Mouse (Mus musculus) embryonic facial prominence, embryonic 11.5 days (tissue): ENCODE results near the gene Bola1. TPM values are rescaled to one million over a fixed set of nuclear protein-coding genes. Genes with fewer than 3 reads are reported as not detected.

Source experiments
- ATAC-seq: fragments of 200-750 bp; cut with Nextera tagmentation; replicated peaks from 2 replicates; pipeline ENCODE4 v1.8.0; 2017; ENCODE audit warnings: low read depth; ENCODE audit not compliant: insufficient number of reproducible peaks, low FRiP score, low TSS enrichment
- DNase-seq: peaks from one replicate; pipeline ENCODE4 v3.0.0-alpha.2; 2015; ENCODE audit warnings: low spot score
- H3K27ac ChIP-seq: fragments of 300-500 bp; sonication (generic); replicated peaks from 2 replicates; pipeline ENCODE4 v1.5.1; 2014; ENCODE audit warnings: mild to moderate bottlenecking, low read depth, low read length, control low read depth
- H3K27me3 ChIP-seq: fragments of 300-500 bp; sonication (generic); 2 replicates; pipeline ENCODE4 v1.6.1; 2014; ENCODE audit warnings: mild to moderate bottlenecking, low read length, moderate library complexity, mixed read lengths; ENCODE audit not compliant: control insufficient read depth, insufficient read depth
- H3K36me3 ChIP-seq: fragments of 300-500 bp; sonication (generic); replicated peaks from 2 replicates; pipeline ENCODE4 v1.6.1; 2014; ENCODE audit warnings: low read depth, mild to moderate bottlenecking, low read length, moderate library complexity, mixed read lengths; ENCODE audit not compliant: control insufficient read depth, insufficient read depth
- H3K4me1 ChIP-seq: fragments of 300-500 bp; sonication (generic); 2 replicates; pipeline ENCODE4 v1.6.1; 2014; ENCODE audit warnings: low read length, mixed read lengths; ENCODE audit not compliant: control insufficient read depth, insufficient read depth
- H3K4me2 ChIP-seq: fragments of 300-500 bp; sonication (generic); 2 replicates; pipeline ENCODE4 v1.6.1; 2014; ENCODE audit warnings: low read depth, mild to moderate bottlenecking, control low read depth, low read length, moderate library complexity
- H3K4me3 ChIP-seq: fragments of 300-500 bp; sonication (generic); 2 replicates; pipeline ENCODE4 v1.5.1; 2014; ENCODE audit warnings: low read depth, low read length, control low read depth
- H3K9ac ChIP-seq: fragments of 300-500 bp; sonication (generic); replicated peaks from 2 replicates; pipeline ENCODE4 v1.6.1; 2014; ENCODE audit warnings: mild to moderate bottlenecking, control low read depth, low read length
- H3K9me3 ChIP-seq: fragments of 300-500 bp; sonication (generic); replicated peaks from 2 replicates; pipeline ENCODE4 v1.6.1; 2016; ENCODE audit warnings: mild to moderate bottlenecking, low read length, inconsistent platforms, mixed read lengths; ENCODE audit not compliant: control insufficient read depth
- WGBS: fragments of 180-500 bp; shearing (Covaris S2); extraction: QIAGEN DNeasy Blood & Tissue Kit; methylation state at CpG from one replicate; pipeline ENCODE4 v1.1.7; 2014; 5-methylcytosine and 5-hydroxymethylcytosine counted together
- polyA plus RNA-seq: library from polyadenylated mRNA; unstranded; fragments of >200 nt; fragmentation: Nextera tagmentation; extraction: Ambion mirVana; gene quantifications from 2 replicates; pipeline ENCODE4 v1.2.1, GENCODE M21; 2014

The Bola1 gene
- polyA plus RNA-seq, 1 experiment from 2014 or later, result 59.4 TPM

DNA sequence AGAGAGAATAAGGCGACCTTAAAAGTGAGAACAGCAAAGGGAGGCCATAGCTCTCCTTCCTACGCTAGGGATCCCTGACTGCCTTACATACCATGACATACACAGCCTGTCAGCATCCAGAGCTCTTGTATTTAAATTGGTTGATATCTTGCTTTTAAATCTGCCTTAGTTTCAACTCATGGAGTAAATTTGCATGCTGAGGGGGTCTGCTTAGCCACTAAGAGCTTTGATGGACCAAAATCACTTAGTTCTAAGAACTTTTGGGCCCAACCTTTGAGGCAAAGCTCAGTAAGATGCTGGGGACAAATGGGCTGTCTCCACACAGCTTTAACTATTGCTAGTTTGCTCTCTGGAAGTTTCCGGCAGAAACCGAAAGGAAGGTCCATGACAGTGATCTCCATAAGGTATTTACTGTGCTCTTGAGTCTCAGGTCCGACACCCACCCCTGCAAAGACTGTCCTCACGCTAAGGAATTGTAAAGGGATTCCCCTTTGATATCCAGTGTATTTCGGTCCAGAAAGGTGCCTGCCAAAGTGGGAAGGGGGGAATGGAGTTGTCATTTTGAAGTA lies 17.9 kb upstream of the Bola1 start:
- H3K36me3 ChIP-seq, result no peaks in the 10 kb centered on the region
- H3K4me1 ChIP-seq, result no peaks in the 10 kb centered on the region
- WGBS, result 28% methylated on average over 7 of the region's 7 CpGs
- peak overlapping the region; percentile 56 for H3K4me2 ChIP-seq
- peak overlapping the region; percentile 81 for H3K9ac ChIP-seq
- H3K27ac ChIP-seq, result peak overlapping the region; percentile 88
- no peaks in the 10 kb centered on the region for H3K9me3 ChIP-seq
- no peaks in the 10 kb centered on the region for H3K27me3 ChIP-seq
- ATAC-seq (no peak), DNase-seq (peak; percentile 57)
- H3K4me3 ChIP-seq, result peak overlapping the region; percentile 49

DNA sequence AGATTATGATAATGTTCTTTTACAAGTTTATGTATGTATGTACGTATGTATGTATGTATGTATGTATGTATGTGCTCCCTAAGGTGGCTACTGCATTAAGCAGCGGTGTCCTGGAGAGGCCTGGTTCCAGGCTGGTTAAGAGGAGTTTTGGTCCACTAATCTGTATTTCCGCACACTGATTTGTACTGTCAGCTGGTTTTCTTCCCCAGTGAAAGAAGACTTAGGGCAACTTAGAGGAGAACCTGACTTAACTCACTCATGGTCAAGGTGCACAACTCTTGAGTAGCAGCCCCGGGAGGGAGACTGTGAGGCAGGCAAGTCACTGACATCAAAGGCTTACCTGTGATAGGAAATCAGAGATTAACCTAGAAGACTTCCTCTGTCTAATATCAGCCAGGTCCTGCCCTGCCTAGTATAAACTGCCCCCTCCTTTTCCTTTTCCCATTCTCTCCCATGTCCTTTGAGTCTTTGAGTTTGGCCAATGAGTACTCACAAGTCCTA lies 17.4 kb upstream of the Bola1 start:
- 83% methylated on average over 4 of the region's 4 CpGs for WGBS
- no peaks in the 10 kb centered on the region for H3K9me3 ChIP-seq
- DNase-seq, result no peak

DNA sequence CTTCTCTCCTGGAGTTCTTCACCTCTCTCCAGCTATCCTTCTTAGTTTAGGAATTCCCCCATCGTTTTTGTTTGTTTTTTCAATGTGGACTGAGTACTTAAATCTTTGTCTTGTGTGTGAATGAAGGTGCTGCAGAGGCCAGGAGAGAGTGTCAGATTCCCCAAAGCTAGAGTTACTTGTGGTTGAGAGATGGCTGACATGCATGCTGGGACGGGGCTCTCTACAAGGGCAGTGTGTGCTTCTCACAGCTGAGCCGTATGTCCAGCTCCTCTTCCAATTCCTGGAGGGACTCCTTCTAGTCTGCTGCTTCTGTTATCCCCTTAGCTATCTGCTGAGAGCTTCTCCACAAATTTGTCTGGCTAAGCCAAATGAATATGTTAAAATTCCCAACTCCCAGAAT lies 16.3 kb upstream of the Bola1 start:
- Histone ChIP-seq H3K4me1 (no peaks in the 10 kb centered on the region), H3K9ac (no peak overlapping the region), H3K4me2 (no peak overlapping the region), H3K4me3 (no peak overlapping the region), H3K36me3 (no peaks in the 10 kb centered on the region), H3K27ac (no peak overlapping the region), H3K27me3 (no peaks in the 10 kb centered on the region), H3K9me3 (no peaks in the 10 kb centered on the region)
- ATAC-seq (no peak), DNase-seq (no peak)
- 59% methylated on average over 3 of the region's 3 CpGs for WGBS

More for the DNA sequence above, 17.4 kb upstream of the Bola1 start:
- no peaks in the 10 kb centered on the region for H3K36me3 ChIP-seq
- H3K9ac ChIP-seq, result no peak overlapping the region; the same call in 1 of the 2 replicates
- peak overlapping the region; percentile 56 for H3K4me2 ChIP-seq
- H3K27ac ChIP-seq, result no peak overlapping the region
- H3K4me1 ChIP-seq, result no peaks in the 10 kb centered on the region
- H3K27me3 ChIP-seq, result no peaks in the 10 kb centered on the region
- no peak for ATAC-seq
- H3K4me3 ChIP-seq, result peak overlapping the region; percentile 49

DNA sequence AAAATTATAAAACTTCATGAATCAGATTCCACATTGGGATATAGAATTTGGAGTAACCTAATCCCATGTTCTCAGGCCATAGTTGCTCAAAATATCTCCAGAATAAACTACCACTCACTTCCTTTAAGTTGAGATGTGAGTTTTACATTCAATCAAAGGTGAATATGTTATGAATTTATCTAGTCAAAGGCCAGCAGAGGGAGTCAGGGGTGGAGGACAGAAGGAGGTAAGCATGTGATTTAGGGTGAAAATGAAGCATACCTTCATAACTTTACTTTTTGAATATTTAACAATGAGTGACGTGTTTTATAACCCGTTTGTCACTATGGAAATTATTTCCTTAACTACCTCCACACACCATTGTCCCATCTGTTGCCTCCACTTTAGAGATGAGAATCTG lies 15.4 kb upstream of the Bola1 start:
- Histone ChIP-seq H3K4me3 (no peak overlapping the region), H3K27ac (no peak overlapping the region), H3K4me2 (no peak overlapping the region), H3K36me3 (no peaks in the 10 kb centered on the region), H3K27me3 (no peaks in the 10 kb centered on the region), H3K9ac (no peak overlapping the region), H3K4me1 (no peaks in the 10 kb centered on the region), H3K9me3 (no peaks in the 10 kb centered on the region)
- no peak for DNase-seq
- 94% methylated on average over 2 of the region's 2 CpGs for WGBS
- ATAC-seq, result no peak

DNA sequence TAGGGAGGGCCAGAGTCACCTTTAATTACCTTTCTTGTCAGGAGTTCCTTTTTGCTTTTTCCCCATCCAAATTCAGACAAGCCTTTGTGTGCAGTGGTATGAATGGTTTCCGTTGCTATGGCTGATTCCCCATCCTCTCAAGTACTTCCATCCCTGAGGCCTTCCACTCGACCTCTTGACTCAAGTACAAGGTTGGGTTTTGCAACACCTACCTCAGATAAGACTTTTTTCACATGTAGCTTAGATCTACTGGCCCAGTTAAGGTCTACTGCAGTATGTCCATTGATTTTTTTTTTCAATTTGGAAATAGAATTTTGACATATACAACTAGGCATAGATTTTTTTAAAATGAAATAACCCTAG lies 12.2 kb upstream of the Bola1 start:
- DNase-seq (no peak), ATAC-seq (no peak)
- 55% methylated on average over 2 of the region's 2 CpGs for WGBS
- Histone ChIP-seq H3K4me3 (no peak overlapping the region), H3K36me3 (no peaks in the 10 kb centered on the region), H3K4me1 (no peaks in the 10 kb centered on the region), H3K27me3 (no peaks in the 10 kb centered on the region), H3K27ac (no peak overlapping the region), H3K9me3 (no peaks in the 10 kb centered on the region), H3K4me2 (no peak overlapping the region), H3K9ac (no peak overlapping the region)

DNA sequence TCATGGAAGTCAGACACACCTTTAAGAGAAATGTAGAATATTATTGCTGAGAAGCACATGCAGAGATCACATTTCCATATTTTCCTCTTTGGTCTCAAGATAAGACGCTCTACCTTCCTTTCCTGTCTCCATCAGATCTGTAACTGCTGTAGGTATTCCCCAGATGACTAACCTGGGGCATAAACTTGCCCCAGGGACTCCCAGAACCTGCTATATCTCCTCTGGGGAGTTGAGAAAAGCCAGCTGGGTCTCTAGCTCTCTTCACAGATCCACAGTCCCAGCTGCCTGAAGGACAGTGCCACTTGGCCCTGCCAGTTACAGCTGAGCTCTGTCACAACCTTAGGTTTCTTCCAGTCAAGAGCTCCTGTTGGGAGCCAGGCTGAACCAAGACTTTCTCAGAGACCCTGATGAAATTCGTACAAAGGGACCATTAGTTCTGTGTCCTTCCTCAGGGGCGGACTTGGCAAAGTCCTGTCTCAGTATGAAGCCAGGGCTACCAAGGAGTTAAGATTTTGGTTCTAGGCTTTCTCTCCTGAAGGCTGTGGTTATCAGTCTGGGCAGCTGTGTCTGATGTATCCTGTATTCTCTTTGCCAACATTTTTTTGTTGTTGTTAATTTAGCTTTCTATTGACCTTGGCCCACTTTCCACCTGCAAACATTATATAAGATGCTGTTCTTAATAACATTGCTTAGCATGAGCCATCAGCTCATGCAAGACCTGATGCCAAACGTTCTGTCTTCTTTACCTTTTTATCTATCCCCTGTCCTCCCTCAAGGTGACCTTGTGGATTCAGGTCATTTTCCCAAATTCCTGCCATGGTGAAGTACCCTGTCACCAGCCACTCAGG lies 11.6 kb upstream of the Bola1 start:
- H3K4me1 ChIP-seq, result no peaks in the 10 kb centered on the region
- 76% methylated on average over 4 of the region's 4 CpGs for WGBS
- ATAC-seq, result no peak
- H3K9ac ChIP-seq, result no peak overlapping the region
- no peak overlapping the region for H3K4me2 ChIP-seq
- H3K36me3 ChIP-seq, result no peaks in the 10 kb centered on the region
- no peaks in the 10 kb centered on the region for H3K9me3 ChIP-seq
- no peaks in the 10 kb centered on the region for H3K27me3 ChIP-seq
- H3K4me3 ChIP-seq, result no peak overlapping the region
- no peak overlapping the region for H3K27ac ChIP-seq
- DNase-seq, result no peak

DNA sequence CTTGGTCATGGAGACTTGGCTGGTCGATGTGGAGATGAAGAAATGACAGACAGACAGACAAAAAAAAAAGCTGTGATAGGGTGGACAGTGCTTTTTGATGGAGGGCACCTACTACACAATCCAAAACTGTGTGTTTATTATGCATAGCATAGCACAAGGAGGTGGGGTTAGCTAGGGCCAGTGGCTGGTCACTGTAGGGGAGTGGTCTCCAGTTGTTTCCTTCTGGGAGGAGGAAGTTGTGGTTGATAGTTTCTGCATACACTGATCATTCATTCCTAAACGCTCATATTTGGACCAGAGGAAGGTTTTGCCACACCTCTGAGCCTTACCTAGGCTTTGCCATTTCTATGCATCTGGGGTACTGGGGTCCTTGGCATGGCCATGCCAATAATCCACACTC lies 10.9 kb upstream of the Bola1 start:
- DNase-seq, result no peak
- Histone ChIP-seq H3K27ac (no peak overlapping the region), H3K9me3 (no peaks in the 10 kb centered on the region), H3K9ac (no peak overlapping the region), H3K4me1 (no peaks in the 10 kb centered on the region), H3K4me2 (no peak overlapping the region), H3K27me3 (no peaks in the 10 kb centered on the region), H3K4me3 (no peak overlapping the region), H3K36me3 (no peaks in the 10 kb centered on the region)
- WGBS, result 78% methylated on average over 2 of the region's 2 CpGs
- no peak for ATAC-seq

DNA sequence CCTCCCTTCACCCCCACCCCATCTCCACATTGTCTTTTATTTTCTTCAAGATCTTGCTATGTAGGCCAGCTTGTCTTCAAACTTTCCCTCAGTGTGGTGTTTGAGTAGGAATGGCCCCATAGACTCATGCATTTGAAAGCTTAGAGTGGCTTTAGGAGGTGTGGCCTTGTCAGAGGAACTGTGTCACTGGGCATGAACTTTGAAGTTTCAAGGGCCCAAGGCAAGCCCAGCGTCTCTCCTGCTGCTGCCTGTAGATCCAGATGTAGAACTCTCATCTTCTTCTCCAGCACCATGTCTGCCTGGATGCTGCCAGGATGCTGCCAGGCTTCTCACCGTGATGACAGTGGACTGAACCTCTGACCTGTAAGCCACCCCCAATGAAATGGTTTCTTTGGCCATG lies 9.3 kb upstream of the Bola1 start:
- H3K36me3 ChIP-seq, result no peaks in the 10 kb centered on the region
- no peak overlapping the region for H3K27ac ChIP-seq
- WGBS, result 70% methylated on average over 2 of the region's 2 CpGs
- ATAC-seq (no peak), DNase-seq (no peak)
- H3K9ac ChIP-seq, result no peak overlapping the region
- H3K9me3 ChIP-seq, result no peaks in the 10 kb centered on the region
- no peak overlapping the region for H3K4me3 ChIP-seq
- no peaks in the 10 kb centered on the region for H3K27me3 ChIP-seq
- H3K4me2 ChIP-seq, result no peak overlapping the region
- H3K4me1 ChIP-seq, result no peaks in the 10 kb centered on the region
